Mouse (Mus musculus) forebrain, embryonic 15.5 days (tissue): Measurements from ENCODE around the gene Bicral. TPM values are rescaled to one million over a fixed set of nuclear protein-coding genes. Genes with fewer than 3 reads are reported as not detected.

Source experiments
- ATAC-seq: fragments of 200-750 bp; cut with Nextera tagmentation; replicated peaks from 2 replicates; pipeline ENCODE4 v1.8.0; 2017; ENCODE audit warnings: mild to moderate bottlenecking, moderate TSS enrichment, moderate library complexity
- H3K27ac ChIP-seq: fragments of 300-500 bp; sonication (generic); replicated peaks from 2 replicates; pipeline ENCODE4 v1.5.1; 2015; ENCODE audit warnings: mild to moderate bottlenecking, inconsistent platforms
- H3K27me3 ChIP-seq: fragments of 300-500 bp; sonication (generic); 2 replicates; pipeline ENCODE4 v1.6.1; 2015; ENCODE audit warnings: inconsistent platforms
- H3K36me3 ChIP-seq: fragments of 300-500 bp; sonication (generic); 2 replicates; pipeline ENCODE4 v1.6.1; 2015; ENCODE audit warnings: mild to moderate bottlenecking, inconsistent platforms
- H3K4me1 ChIP-seq: fragments of 300-500 bp; sonication (generic); 2 replicates; pipeline ENCODE4 v1.6.1; 2015; ENCODE audit warnings: inconsistent platforms
- H3K4me2 ChIP-seq: fragments of 300-500 bp; sonication (generic); replicated peaks from 2 replicates; pipeline ENCODE4 v1.6.1; 2015; ENCODE audit warnings: mild to moderate bottlenecking, inconsistent platforms
- H3K4me3 ChIP-seq: fragments of 300-500 bp; sonication (generic); 2 replicates; pipeline ENCODE4 v1.5.1; 2015; ENCODE audit warnings: mild to moderate bottlenecking, inconsistent platforms
- H3K9ac ChIP-seq: fragments of 300-500 bp; sonication (generic); replicated peaks from 2 replicates; pipeline ENCODE4 v1.6.1; 2015; ENCODE audit warnings: mild to moderate bottlenecking, inconsistent platforms
- H3K9me3 ChIP-seq: fragments of 300-500 bp; sonication (generic); 2 replicates; pipeline ENCODE4 v1.6.1; 2016; ENCODE audit warnings: inconsistent platforms
- WGBS: fragments of 180-500 bp; shearing (Covaris S2); methylation state at CpG from one replicate; pipeline ENCODE4 v1.1.7; 2015; ENCODE audit warnings: mixed read lengths; 5-methylcytosine and 5-hydroxymethylcytosine counted together
- polyA plus RNA-seq: library from polyadenylated mRNA; unstranded; fragments of >200 nt; fragmentation: Nextera tagmentation; extraction: Ambion mirVana; gene quantifications from 2 replicates; pipeline ENCODE4 v1.2.1, GENCODE M21; 2015

Gene Bicral
- polyA plus RNA-seq, 1 experiment from 2014 or later, result 9.2 TPM

GRCm38 (mm10) chr17:46835093-46835715, 23.1 kb downstream of the Bicral start:
- no peaks in the 10 kb centered on the region for H3K36me3 ChIP-seq
- H3K9me3 ChIP-seq, result no peaks in the 10 kb centered on the region
- H3K27ac ChIP-seq, result no peak overlapping the region
- no peak overlapping the region for H3K4me3 ChIP-seq
- no peak for ATAC-seq
- H3K27me3 ChIP-seq, result no peaks in the 10 kb centered on the region
- 86% methylated on average over 6 of the region's 6 CpGs for WGBS
- no peaks in the 10 kb centered on the region for H3K4me1 ChIP-seq
- no peak overlapping the region for H3K9ac ChIP-seq
- no peak overlapping the region for H3K4me2 ChIP-seq

DNA sequence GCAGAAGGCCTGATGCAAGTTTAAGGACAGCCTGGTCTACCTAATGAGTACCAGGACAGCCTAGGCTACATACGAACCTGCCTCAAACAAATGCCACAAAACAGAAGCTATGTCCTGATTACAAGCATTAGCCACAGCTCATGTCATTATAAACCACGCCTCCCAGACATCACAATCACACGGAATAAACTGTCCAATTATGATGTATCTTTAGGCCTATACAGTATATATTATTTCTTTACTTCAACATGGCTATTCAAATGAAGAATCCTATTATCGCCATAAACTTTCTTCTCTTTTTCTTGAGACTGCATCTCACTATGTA, 25.3 kb downstream of the Bicral start:
- WGBS, result 87% methylated on average over 4 of the region's 4 CpGs
- H3K27me3 ChIP-seq, result no peaks in the 10 kb centered on the region
- H3K4me1 ChIP-seq, result no peaks in the 10 kb centered on the region
- no peak overlapping the region for H3K27ac ChIP-seq
- H3K9me3 ChIP-seq, result no peaks in the 10 kb centered on the region
- no peak for ATAC-seq
- no peak overlapping the region for H3K9ac ChIP-seq
- H3K4me3 ChIP-seq, result no peak overlapping the region
- H3K36me3 ChIP-seq, result peaks cover 16% of the 10 kb centered on the region
- no peak overlapping the region for H3K4me2 ChIP-seq

DNA sequence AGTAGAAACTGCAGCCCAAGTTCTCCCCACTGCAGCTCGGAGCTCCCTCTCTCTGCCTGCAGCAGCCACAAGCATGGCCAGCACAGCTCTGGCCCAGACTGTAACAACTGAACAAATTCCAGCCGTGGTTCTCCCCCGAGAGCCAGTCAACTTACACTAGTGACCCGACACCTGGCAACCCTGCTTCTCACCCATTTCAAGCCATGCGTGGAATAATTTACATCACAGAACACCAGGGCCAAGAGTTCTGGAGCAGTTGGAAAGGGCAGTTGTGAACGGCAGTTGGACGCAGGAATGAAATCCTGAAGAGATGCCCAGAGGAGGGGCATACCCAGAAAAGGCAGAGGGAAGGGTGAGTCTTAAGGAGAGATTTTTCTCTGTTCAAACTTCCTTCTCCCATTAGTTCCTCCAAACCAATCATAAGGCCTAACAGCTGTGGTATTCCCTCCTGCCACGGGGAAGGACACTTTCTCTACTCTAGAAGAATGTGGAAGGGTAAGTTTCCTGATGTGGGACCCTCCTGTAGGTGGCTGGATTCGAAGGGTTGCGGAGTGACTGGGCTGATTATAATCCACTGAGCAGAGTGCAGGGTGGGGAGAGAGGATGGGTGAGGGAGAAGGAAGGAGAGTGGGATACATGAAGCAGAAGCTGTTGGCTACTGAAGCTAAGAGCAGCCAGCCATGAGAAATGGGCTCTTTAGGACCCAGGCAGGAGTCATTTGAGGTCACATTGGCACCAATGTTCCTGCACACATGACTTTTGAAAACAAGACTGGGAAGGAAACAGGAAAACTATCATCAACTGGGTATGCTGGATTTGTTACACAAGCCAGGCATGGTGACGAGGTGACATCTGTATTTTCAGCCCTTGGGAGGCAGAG, 25.9 kb downstream of the Bicral start:
- Histone ChIP-seq H3K4me1 (no peaks in the 10 kb centered on the region), H3K4me3 (no peak overlapping the region), H3K9me3 (no peaks in the 10 kb centered on the region), H3K9ac (no peak overlapping the region), H3K36me3 (peaks cover 20% of the 10 kb centered on the region), H3K27me3 (no peaks in the 10 kb centered on the region), H3K27ac (no peak overlapping the region), H3K4me2 (no peak overlapping the region)
- 82% methylated on average over 11 of the region's 11 CpGs for WGBS
- ATAC-seq, result no peak

DNA sequence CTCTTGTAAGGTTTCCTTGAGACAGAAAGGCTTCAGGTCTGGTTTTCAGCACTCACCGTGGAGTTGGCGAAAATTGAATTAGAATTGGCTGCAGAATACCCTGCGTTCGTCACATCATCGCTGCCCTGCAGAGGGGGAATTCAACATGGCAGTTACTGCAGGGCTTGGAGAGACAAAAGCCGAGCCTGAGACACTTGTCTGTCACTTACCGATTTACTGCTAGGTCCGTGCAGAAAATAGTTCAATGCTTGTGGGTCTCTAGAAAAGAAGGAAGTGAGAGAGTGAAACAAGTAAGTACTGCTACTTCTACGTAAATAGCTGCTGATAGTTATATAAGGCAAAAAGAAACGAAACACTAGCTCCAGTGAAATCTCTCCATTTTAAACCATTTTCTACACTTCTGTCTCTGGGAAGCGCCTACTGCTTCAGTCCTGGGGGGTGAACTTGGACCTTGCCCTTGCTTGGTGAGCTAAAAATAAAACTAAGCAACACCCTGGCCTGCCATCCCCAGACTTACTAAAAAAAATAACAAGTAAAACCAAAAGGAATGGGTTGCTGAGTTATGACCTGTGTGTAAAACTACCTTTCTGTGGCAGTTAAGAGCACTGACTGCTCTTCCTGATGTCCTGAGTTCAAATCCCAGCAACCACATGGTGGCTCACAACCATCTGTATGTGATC, 28.3 kb downstream of the Bicral start:
- no peak overlapping the region for H3K27ac ChIP-seq
- no peaks in the 10 kb centered on the region for H3K9me3 ChIP-seq
- no peak overlapping the region for H3K4me2 ChIP-seq
- no peak for ATAC-seq
- H3K4me3 ChIP-seq, result no peak overlapping the region
- peaks cover 36% of the 10 kb centered on the region for H3K36me3 ChIP-seq
- H3K4me1 ChIP-seq, result no peaks in the 10 kb centered on the region
- 87% methylated on average over 11 of the region's 11 CpGs for WGBS
- no peak overlapping the region for H3K9ac ChIP-seq
- no peaks in the 10 kb centered on the region for H3K27me3 ChIP-seq

DNA sequence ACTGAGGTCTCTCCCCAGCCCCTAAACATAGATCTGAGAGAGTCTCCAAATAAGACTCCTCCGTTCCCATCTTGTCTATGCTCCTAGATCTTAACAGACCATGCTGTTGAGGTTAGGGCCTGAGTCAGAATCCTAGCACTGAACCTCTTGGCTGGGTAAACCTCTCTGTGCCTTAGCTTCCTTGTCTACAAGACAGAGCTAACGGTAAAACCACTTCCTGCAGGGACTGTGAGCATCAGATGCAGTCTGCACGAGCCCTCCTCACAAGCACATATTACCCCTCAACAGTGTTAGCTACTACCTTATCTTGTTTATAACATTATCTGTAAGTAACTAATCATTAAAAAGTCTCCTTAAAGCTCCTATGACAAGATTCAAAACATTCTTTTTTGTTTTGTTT, 29.3 kb downstream of the Bicral start:
- Histone ChIP-seq H3K9ac (no peak overlapping the region), H3K36me3 (peaks cover 47% of the 10 kb centered on the region), H3K4me2 (no peak overlapping the region), H3K27me3 (no peaks in the 10 kb centered on the region), H3K9me3 (no peaks in the 10 kb centered on the region), H3K4me1 (no peaks in the 10 kb centered on the region), H3K27ac (no peak overlapping the region), H3K4me3 (no peak overlapping the region)
- ATAC-seq, result no peak
- WGBS, result 97% methylated on average over 3 of the region's 3 CpGs

DNA sequence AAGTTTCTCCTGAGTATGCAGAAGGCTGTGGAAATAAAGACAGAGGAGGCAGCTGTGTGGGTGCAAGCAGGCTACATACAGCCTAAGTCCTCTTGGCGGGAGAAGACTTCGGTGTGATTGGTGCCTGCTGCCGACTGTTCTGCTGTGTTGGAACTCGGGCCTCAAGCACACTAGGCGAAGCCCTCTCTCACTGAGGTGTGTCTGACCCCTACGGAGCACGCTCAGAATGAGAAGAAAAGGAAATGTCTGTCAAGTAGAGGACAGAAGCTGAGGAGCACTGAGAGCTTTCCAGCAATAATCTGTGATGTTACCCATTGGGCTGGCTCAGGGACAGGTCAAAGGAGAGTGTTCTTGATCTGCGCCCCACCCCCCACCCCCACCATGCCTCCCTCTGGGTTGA, 35.2 kb downstream of the Bicral start:
- ATAC-seq, result no peak
- 95% methylated on average over 8 of the region's 8 CpGs for WGBS
- Histone ChIP-seq H3K4me3 (no peak overlapping the region), H3K36me3 (peaks cover 71% of the 10 kb centered on the region), H3K27ac (no peak overlapping the region), H3K27me3 (no peaks in the 10 kb centered on the region), H3K9ac (no peak overlapping the region), H3K4me2 (no peak overlapping the region), H3K9me3 (no peaks in the 10 kb centered on the region), H3K4me1 (no peaks in the 10 kb centered on the region)

GRCm38 (mm10) chr17:46820628-46821027, 37.7 kb downstream of the Bicral start:
- Histone ChIP-seq H3K4me1 (no peaks in the 10 kb centered on the region), H3K36me3 (peaks cover 56% of the 10 kb centered on the region), H3K4me2 (no peak overlapping the region), H3K27me3 (no peaks in the 10 kb centered on the region), H3K4me3 (no peak overlapping the region), H3K9ac (no peak overlapping the region), H3K9me3 (no peaks in the 10 kb centered on the region), H3K27ac (no peak overlapping the region)
- ATAC-seq, result no peak
- 90% methylated on average over 7 of the region's 7 CpGs for WGBS

GRCm38 (mm10) chr17:46817734-46818158, 40.5 kb downstream of the Bicral start:
- peaks cover 36% of the 10 kb centered on the region for H3K36me3 ChIP-seq
- no peak overlapping the region for H3K9ac ChIP-seq
- no peaks in the 10 kb centered on the region for H3K4me1 ChIP-seq
- no peak overlapping the region for H3K4me2 ChIP-seq
- H3K4me3 ChIP-seq, result no peak overlapping the region
- WGBS, result 94% methylated on average over 12 of the region's 12 CpGs
- no peaks in the 10 kb centered on the region for H3K9me3 ChIP-seq
- no peak overlapping the region for H3K27ac ChIP-seq
- no peaks in the 10 kb centered on the region for H3K27me3 ChIP-seq
- ATAC-seq, result no peak

DNA sequence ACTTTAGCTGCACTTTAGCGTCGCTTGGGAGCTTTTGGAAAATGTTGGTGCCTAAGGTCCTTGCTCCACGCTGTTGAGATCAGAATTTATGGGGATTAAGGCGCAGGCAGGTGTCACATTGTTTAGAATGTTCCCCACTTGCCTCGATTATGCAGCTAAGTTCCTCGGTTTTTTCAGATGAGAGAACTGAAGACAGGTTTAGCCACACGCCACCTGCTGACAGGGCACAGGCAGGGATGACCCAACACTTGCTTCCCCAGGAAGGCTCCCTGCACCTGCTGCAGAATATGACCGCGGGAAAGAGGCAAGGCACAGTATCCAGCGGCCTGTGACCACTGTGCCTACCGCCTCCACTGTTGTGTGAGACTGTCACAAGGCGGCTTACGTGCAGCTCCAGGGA, 42.0 kb downstream of the Bicral start:
- 71% methylated on average over 13 of the region's 13 CpGs for WGBS
- Histone ChIP-seq H3K27ac (no peak overlapping the region), H3K36me3 (peaks cover 35% of the 10 kb centered on the region), H3K4me1 (no peaks in the 10 kb centered on the region), H3K4me2 (no peak overlapping the region), H3K9me3 (no peaks in the 10 kb centered on the region), H3K9ac (no peak overlapping the region), H3K27me3 (no peaks in the 10 kb centered on the region), H3K4me3 (no peak overlapping the region)
- ATAC-seq, result no peak

DNA sequence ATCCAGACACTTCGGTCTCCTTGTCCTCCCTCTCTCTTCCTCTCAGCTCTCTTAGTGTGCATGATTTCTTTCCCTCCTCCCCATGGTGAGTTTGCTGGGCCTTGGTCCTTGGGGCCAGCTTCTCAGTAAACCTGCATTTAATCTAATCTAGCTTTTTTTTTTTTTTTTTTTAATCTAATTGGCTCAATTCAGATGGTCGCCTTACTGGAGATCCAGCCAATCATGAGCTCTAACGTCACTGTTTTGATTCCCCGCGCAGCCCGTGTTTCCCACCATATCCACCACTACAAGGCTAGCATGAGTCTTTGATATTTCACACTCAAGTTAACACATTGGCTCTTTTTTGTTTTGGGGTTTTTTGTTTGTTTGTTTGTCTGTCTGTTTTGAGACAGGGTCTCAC, 43.8 kb downstream of the Bicral start:
- no peaks in the 10 kb centered on the region for H3K9me3 ChIP-seq
- H3K27me3 ChIP-seq, result no peaks in the 10 kb centered on the region
- H3K9ac ChIP-seq, result no peak overlapping the region
- 90% methylated on average over 6 of the region's 6 CpGs for WGBS
- H3K4me2 ChIP-seq, result no peak overlapping the region
- H3K4me3 ChIP-seq, result no peak overlapping the region
- H3K4me1 ChIP-seq, result no peaks in the 10 kb centered on the region
- H3K36me3 ChIP-seq, result peaks cover 30% of the 10 kb centered on the region
- ATAC-seq, result no peak
- H3K27ac ChIP-seq, result no peak overlapping the region

DNA sequence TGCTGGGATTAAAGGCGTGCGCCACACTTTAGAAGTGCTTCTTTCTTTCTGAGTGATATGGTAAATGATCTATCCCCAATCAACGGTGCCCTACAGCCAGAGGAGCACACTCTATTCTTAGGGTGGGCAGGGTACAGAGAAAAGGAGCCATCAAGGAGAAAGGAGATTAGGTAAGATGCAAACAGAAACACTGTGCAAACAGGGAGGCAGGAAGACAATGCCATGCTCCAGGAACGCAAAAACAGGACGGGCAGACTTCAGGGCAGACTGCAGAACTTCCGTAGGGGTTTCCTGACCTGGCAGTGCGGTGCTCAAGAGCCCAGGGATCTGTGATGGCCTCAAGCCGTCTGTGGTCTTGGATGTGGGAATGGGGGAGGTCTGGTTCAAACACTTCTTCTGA, 44.6 kb downstream of the Bicral start:
- H3K36me3 ChIP-seq, result peaks cover 38% of the 10 kb centered on the region

GRCm38 (mm10) chr17:46812442-46812841, 45.8 kb downstream of the Bicral start:
- H3K36me3 ChIP-seq, result peaks cover 44% of the 10 kb centered on the region
- no peak overlapping the region for H3K9ac ChIP-seq
- H3K9me3 ChIP-seq, result no peaks in the 10 kb centered on the region
- H3K27ac ChIP-seq, result no peak overlapping the region
- no peak overlapping the region for H3K4me3 ChIP-seq
- no peaks in the 10 kb centered on the region for H3K4me1 ChIP-seq
- no peaks in the 10 kb centered on the region for H3K27me3 ChIP-seq
- 83% methylated on average over 1 of the region's 1 CpGs for WGBS
- no peak overlapping the region for H3K4me2 ChIP-seq
- ATAC-seq, result no peak

More for the DNA sequence above, 44.6 kb downstream of the Bicral start:
- Histone ChIP-seq H3K27me3 (no peaks in the 10 kb centered on the region), H3K4me3 (no peak overlapping the region), H3K9ac (no peak overlapping the region), H3K4me2 (no peak overlapping the region), H3K27ac (no peak overlapping the region), H3K9me3 (no peaks in the 10 kb centered on the region), H3K4me1 (no peaks in the 10 kb centered on the region)
- 88% methylated on average over 8 of the region's 8 CpGs for WGBS
- ATAC-seq, result no peak
